Mouse (Mus musculus) heart, postnatal 0 days (tissue): ENCODE data around the gene Gm20431. TPM values are rescaled to one million over a fixed set of nuclear protein-coding genes. Genes with fewer than 3 reads are reported as not detected.

Experiments used
- ATAC-seq: fragments of 200-750 bp; cut with Nextera tagmentation; 2 replicates; pipeline ENCODE4 v1.8.0; 2017; ENCODE audit warnings: low read depth, moderate number of reproducible peaks, moderate library complexity; ENCODE audit not compliant: insufficient read depth
- DNase-seq: peaks from one replicate; pipeline ENCODE4 v3.0.0-alpha.2; 2016; ENCODE audit warnings: low spot score
- H3K27ac ChIP-seq: fragments of 300-500 bp; sonication (generic); 2 replicates; pipeline ENCODE4 v1.5.1; 2014; ENCODE audit warnings: low read depth, mild to moderate bottlenecking
- H3K27me3 ChIP-seq: fragments of 300-500 bp; sonication (generic); 2 replicates; pipeline ENCODE4 v1.6.1; 2014; ENCODE audit warnings: low read length, mixed read lengths; ENCODE audit not compliant: control insufficient read depth, insufficient read depth
- H3K36me3 ChIP-seq: fragments of 300-500 bp; sonication (generic); replicated peaks from 2 replicates; pipeline ENCODE4 v1.6.1; 2014; ENCODE audit warnings: low read length, mixed read lengths; ENCODE audit not compliant: control insufficient read depth, insufficient read depth
- H3K4me1 ChIP-seq: fragments of 300-500 bp; sonication (generic); 2 replicates; pipeline ENCODE4 v1.6.1; 2014; ENCODE audit warnings: antibody characterized with exemption; ENCODE audit not compliant: control insufficient read depth, insufficient read depth
- H3K4me2 ChIP-seq: fragments of 300-500 bp; sonication (generic); 2 replicates; pipeline ENCODE4 v1.6.1; 2014; ENCODE audit warnings: low read depth, mild to moderate bottlenecking, low read length, moderate library complexity
- H3K4me3 ChIP-seq: fragments of 300-500 bp; sonication (generic); 2 replicates; pipeline ENCODE4 v1.5.1; 2014; ENCODE audit warnings: low read depth, low read length
- H3K9ac ChIP-seq: fragments of 300-500 bp; sonication (generic); replicated peaks from 2 replicates; pipeline ENCODE4 v1.6.1; 2014; ENCODE audit warnings: low read depth, low read length, mixed read lengths
- H3K9me3 ChIP-seq: fragments of 300-500 bp; sonication (generic); replicated peaks from 2 replicates; pipeline ENCODE4 v1.6.1; 2016; ENCODE audit warnings: low read length; ENCODE audit not compliant: control insufficient read depth
- CTCF ChIP-seq: IDR thresholded peaks from 2 replicates; pipeline ENCODE4 v1.5.1; 2016; ENCODE audit warnings: antibody characterized with exemption, control low read depth, low read depth
- EP300 ChIP-seq: IDR thresholded peaks from 2 replicates; pipeline ENCODE4 v1.6.1; 2016; ENCODE audit warnings: antibody characterized with exemption, low read depth
- WGBS: fragments of 180-500 bp; shearing (Covaris S2); extraction: QIAGEN DNeasy Blood & Tissue Kit; methylation state at CpG from one replicate; pipeline ENCODE4 v1.1.7; 2014; 5-methylcytosine and 5-hydroxymethylcytosine counted together
- polyA plus RNA-seq: library from polyadenylated mRNA; unstranded; fragments of >200 nt; fragmentation: Nextera tagmentation; extraction: Ambion mirVana; gene quantifications from 2 replicates; pipeline ENCODE4 v1.2.1, GENCODE M21; 2015
- total RNA-seq: library from RNA; depleted of rRNA; stranded (reverse); fragments of >200 nt; gene quantifications from 2 replicates; pipeline ENCODE4 v1.2.3, GENCODE M21; 2014; ENCODE audit warnings: low replicate concordance

Gene Gm20431
- total and polyA plus RNA-seq, 2 experiments from 2014 or later = 5.1 to 5.8 TPM

DNA sequence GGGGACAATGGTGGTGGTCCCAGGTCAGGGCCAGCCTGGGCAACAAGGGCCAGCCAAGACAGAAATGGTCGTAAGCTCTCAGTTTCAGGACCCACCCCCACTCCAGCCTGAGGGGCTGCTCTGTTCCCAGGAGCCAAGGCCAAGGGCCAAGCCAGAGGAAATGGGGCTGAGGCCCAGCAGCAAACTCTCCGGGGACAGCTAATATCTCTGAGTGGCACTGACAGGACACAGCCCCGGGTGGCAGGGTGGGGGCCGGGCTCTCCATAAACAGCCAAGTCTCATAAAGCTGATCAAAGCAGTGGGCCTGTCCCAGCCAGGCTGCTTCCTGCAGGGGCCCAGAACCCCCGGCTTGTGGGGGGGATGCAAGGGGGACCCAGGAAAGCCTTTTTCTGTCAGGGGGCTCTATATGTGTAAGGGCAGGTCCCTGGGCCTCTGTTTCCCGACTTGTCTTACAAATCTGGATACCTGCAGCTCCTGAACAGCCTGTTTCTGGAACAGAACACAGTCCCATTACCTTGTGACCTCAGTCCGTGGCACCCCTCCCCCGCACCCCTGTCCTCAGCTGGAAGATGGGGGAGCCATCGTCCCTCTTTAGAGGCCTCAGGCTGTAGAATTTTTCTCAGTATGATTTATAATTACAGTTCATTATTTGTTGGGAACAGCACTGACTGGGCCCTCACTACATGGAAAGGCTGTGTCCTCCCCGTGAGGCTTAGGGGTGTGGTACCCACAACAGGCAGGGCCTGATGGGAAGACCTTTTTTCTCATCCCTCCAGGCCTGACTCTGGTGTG lies 77.9 kb downstream of the Gm20431 start:
- Histone ChIP-seq H3K4me3 (no peak overlapping the region), H3K4me2 (no peak overlapping the region), H3K27ac (peak overlapping the region; percentile 26), H3K36me3 (no peaks in the 10 kb centered on the region), H3K9ac (peak overlapping the region; percentile 29; the same call in 1 of the 2 replicates), H3K4me1 (peaks cover 10% of the 10 kb centered on the region; the same call in 1 of the 2 replicates), H3K27me3 (no peaks in the 10 kb centered on the region), H3K9me3 (no peaks in the 10 kb centered on the region)
- 26% methylated on average over 10 of the region's 10 CpGs for WGBS
- ATAC-seq = 0 out of 2 replicates have a peak, but pooled peaks have one; percentile 36
- no peak for DNase-seq
- no peak for TF ChIP-seq CTCF
- TF ChIP-seq EP300 = no peak

DNA sequence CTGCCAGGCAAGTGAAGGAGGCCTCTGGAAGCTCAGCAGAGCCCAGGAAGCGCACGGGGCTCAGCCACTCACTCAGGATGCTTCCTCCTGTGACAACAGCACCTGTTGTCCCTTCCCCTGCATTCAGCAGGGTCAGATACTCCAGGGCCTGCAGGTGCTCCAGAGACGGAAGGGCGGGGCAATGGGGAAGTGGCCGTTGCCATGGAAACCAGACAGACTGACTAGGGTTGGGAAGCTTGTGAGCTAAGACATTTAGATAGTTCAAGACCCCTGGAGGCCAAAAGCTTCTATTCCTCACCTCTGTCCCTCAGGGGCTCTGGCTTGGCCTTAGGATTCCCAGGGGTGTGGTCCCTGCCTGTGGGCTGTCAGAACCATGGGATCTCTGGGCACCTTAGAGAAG lies 82.8 kb downstream of the Gm20431 start:
- 50% methylated on average over 5 of the region's 5 CpGs for WGBS

DNA sequence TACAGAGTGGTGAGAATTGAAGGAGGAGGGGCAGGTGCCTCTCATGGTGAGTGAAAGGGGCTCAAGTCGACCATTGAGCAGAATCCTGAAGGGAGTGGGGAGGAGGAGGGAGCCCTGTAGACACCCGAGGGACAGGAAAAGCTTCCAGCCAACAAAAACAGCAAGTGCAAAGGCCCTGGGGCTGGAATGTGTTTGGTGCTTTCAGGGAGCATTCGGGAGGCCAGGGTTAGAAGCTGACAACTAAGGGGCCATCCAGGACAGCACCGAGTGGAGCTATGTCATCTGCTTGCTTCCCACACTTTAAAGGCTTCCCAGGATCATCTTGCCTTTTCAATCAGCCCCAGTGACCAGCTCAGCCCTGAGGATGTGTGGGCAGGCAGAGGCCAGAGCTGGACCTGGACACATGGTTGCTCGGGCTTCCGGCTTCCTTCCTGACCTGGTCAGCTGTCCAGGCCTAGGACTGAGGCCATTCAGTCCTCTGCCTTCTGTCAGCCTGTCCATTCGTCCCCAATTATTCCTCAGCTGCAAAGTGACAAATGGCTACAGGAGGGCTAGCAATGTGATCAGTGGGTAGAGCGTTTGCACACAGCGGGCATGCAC lies 84.0 kb downstream of the Gm20431 start:
- no peak overlapping the region for H3K4me3 ChIP-seq
- TF ChIP-seq CTCF (no peak), EP300 (no peak)
- DNase-seq (no peak), ATAC-seq (no peak)
- 66% methylated on average over 9 of the region's 9 CpGs for WGBS
- H3K27me3 ChIP-seq = no peaks in the 10 kb centered on the region
- no peak overlapping the region for H3K9ac ChIP-seq
- no peaks in the 10 kb centered on the region for H3K9me3 ChIP-seq
- H3K36me3 ChIP-seq = no peaks in the 10 kb centered on the region
- H3K4me2 ChIP-seq = no peak overlapping the region
- no peaks in the 10 kb centered on the region for H3K4me1 ChIP-seq
- H3K27ac ChIP-seq = no peak overlapping the region

More for the DNA sequence above, 82.8 kb downstream of the Gm20431 start:
- DNase-seq (no peak), ATAC-seq (no peak)
- no peak overlapping the region for H3K27ac ChIP-seq
- H3K4me3 ChIP-seq = no peak overlapping the region
- TF ChIP-seq EP300 = no peak
- TF ChIP-seq CTCF = no peak
- H3K9ac ChIP-seq = no peak overlapping the region
- no peaks in the 10 kb centered on the region for H3K9me3 ChIP-seq
- H3K4me2 ChIP-seq = no peak overlapping the region
- H3K36me3 ChIP-seq = no peaks in the 10 kb centered on the region
- no peaks in the 10 kb centered on the region for H3K27me3 ChIP-seq
- peaks cover 6% of the 10 kb centered on the region; the same call in 1 of the 2 replicates for H3K4me1 ChIP-seq

DNA sequence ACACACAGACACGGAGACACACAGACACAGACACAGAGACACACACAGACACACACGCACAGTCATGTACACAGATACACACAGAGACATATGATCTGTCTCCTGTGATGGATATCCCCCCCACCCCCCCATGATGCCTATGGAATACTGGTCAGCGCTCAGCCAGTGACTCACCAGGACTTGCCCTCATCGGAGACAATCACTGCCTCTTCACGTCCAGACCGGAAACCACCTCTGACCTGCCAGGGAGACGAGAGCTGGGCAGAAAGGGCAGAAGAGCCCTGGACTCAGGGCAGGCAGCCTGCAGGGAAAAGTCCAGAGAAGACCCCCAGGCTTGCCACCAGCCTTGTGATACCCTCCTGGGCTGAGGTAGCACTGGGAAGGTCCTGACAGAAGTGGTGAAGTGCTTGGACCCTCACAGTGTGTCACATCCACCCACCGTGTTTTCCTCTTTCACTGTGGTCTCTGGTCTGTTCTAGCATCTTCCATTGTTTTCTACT lies 85.1 kb downstream of the Gm20431 start:
- Histone ChIP-seq H3K9me3 (no peaks in the 10 kb centered on the region), H3K27me3 (no peaks in the 10 kb centered on the region), H3K4me1 (no peaks in the 10 kb centered on the region), H3K36me3 (no peaks in the 10 kb centered on the region), H3K27ac (no peak overlapping the region), H3K4me2 (no peak overlapping the region), H3K9ac (no peak overlapping the region), H3K4me3 (no peak overlapping the region)
- WGBS = 78% methylated on average over 8 of the region's 8 CpGs
- DNase-seq (no peak), ATAC-seq (no peak)
- no peak for TF ChIP-seq CTCF
- TF ChIP-seq EP300 = no peak

DNA sequence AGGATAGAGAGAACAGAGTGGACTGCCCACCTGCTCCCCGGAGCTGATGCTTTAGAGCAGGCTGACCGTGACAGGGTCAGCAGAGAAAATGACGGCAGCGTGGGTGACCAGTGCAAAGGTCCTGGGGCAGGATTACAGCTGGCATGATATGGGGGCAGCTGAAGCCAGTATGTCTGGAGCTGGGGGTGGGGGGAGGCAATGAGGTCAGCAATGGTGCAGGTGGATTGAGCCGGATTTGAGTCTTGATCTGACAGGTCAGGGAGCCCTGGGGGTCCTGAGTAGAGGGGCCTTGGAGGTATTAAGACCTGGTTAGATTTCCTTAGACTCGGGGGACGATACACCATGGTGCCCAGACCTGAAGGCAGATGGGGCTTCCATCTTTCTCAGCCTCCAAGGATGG lies 85.7 kb downstream of the Gm20431 start:
- WGBS = 94% methylated on average over 7 of the region's 7 CpGs
- ATAC-seq = no peak

More for the DNA sequence above, 85.7 kb downstream of the Gm20431 start:
- no peak overlapping the region for H3K9ac ChIP-seq
- DNase-seq = no peak
- H3K4me3 ChIP-seq = no peak overlapping the region
- no peaks in the 10 kb centered on the region for H3K27me3 ChIP-seq
- H3K9me3 ChIP-seq = no peaks in the 10 kb centered on the region
- no peak overlapping the region for H3K27ac ChIP-seq
- no peaks in the 10 kb centered on the region for H3K4me1 ChIP-seq
- H3K36me3 ChIP-seq = no peaks in the 10 kb centered on the region
- no peak overlapping the region for H3K4me2 ChIP-seq
- TF ChIP-seq EP300 (no peak), CTCF (no peak)
